Mouse (Mus musculus): ENCODE data around the gene Ttc22.

DNA sequence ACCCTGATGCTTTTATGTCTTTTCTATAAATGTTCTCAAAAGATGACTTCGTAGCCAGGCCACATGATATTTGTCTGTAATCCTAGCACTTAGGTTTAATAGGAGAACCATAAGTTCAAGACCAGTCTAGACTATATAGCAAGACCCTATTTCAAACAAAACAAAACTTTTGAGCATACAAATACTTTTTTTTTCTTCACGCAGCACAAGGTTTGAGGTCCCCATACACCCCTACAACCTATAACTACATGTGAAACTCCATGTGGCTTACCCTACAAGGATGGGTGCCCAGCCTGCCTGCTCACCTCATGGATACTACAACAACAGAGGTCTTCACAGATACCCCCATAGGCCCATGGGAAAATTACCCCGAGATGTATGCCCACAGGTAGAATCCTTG, 56.9 kb downstream of the Ttc22 start:
- no peak for TF ChIP-seq ZC3H11A (IDR thresholded peaks at IDR 0.05; ENCODE audit: low read depth, low read length)
- no peak for TF ChIP-seq TAL1 (IDR thresholded peaks at IDR 0.05; ENCODE audit: low read length)
- no peak for TF ChIP-seq CTCF (IDR thresholded peaks at IDR 0.05 in 2 of 3, conservative IDR thresholded peaks at IDR 0.05 in 1 of 3; ENCODE audit: control insufficient read depth in 1 of 3, insufficient read depth in 1 of 3, low read depth in 2 of 3, low read length in 3 of 3, poor library complexity in 1 of 3, severe bottlenecking in 1 of 3)
- no peak for TF ChIP-seq POLR2A (IDR thresholded peaks at IDR 0.05; ENCODE audit: control insufficient read depth in 1 of 2, insufficient read depth in 1 of 2, low read depth in 1 of 2, low read length in 2 of 2, poor library complexity in 1 of 2)
- no peak for TF ChIP-seq USF2 (IDR thresholded peaks at IDR 0.05; ENCODE audit: borderline replicate concordance in 1 of 2, insufficient read depth in 1 of 2, low read depth in 1 of 2, low read length in 2 of 2)
- TF ChIP-seq CHD1 (IDR thresholded peaks at IDR 0.05; ENCODE audit: low read depth, low read length): no peak
- TF ChIP-seq GABPA (IDR thresholded peaks at IDR 0.05; ENCODE audit: low read depth, low read length): no peak
- no peak for TF ChIP-seq JUND (IDR thresholded peaks at IDR 0.05; ENCODE audit: low read depth, low read length)
- TF ChIP-seq MAFK (IDR thresholded peaks at IDR 0.05; ENCODE audit: borderline replicate concordance, low read depth, low read length): no peak
- TF ChIP-seq MYB (IDR thresholded peaks at IDR 0.05; ENCODE audit: low read depth, low read length): no peak
- no peak for TF ChIP-seq ZKSCAN1 (IDR thresholded peaks at IDR 0.05; ENCODE audit: low read depth, low read length)
- no peak for TF ChIP-seq USF1 (IDR thresholded peaks at IDR 0.05; ENCODE audit: low read depth, low read length)
- no peak for TF ChIP-seq POLR2AphosphoS5 (IDR thresholded peaks at IDR 0.05; ENCODE audit: borderline replicate concordance, low read depth, low read length)
- no peak for TF ChIP-seq EP300 (IDR thresholded peaks at IDR 0.05; ENCODE audit: low read depth in 1 of 2, low read length in 2 of 2)

Data from MEL (cell line).